Mouse (Mus musculus): ENCODE measurements around the gene Epha1. TPM values are rescaled to one million over a fixed set of nuclear protein-coding genes. Genes with fewer than 3 reads are reported as not detected.

Gene Epha1
- polyA plus RNA-seq, 1 experiment = not detected

- TF ChIP-seq POLR2A (IDR thresholded peaks at IDR 0.05; ENCODE audit: borderline replicate concordance, low read depth, low read length) (no peak), CTCF (IDR thresholded peaks at IDR 0.05; ENCODE audit: low read depth, low read length) (no peak)
Measured at GRCm38 (mm10) chr6:42330216-42330615, 42.9 kb downstream of the Epha1 start.

GRCm38 (mm10) chr6:42328757-42329156 lies 44.3 kb downstream of the Epha1 start:
- TF ChIP-seq POLR2A (IDR thresholded peaks at IDR 0.05; ENCODE audit: borderline replicate concordance, low read depth, low read length) = no peak
- H3K27ac ChIP-seq (ENCODE audit: insufficient read depth, low read depth, low read length) = no peak overlapping the region
- no peak overlapping the region for H3K4me3 ChIP-seq (ENCODE audit: insufficient read depth, low read length)
- H3K4me1 ChIP-seq (ENCODE audit: control insufficient read depth, insufficient read depth, low read length) = 0 out of 2 replicates have a peak, but pooled peaks cover 3% of the 10 kb centered on the region

More at GRCm38 (mm10) chr6:42330216-42330615, 42.9 kb downstream of the Epha1 start:
- H3K4me1 ChIP-seq (ENCODE audit: control insufficient read depth, insufficient read depth, low read length) = no peaks in the 10 kb centered on the region
- no peak overlapping the region for H3K27ac ChIP-seq (ENCODE audit: insufficient read depth, low read depth, low read length)
- H3K4me3 ChIP-seq (ENCODE audit: insufficient read depth, low read length) = no peak overlapping the region

GRCm38 (mm10) chr6:42326509-42326908 lies 46.6 kb downstream of the Epha1 start:
- TF ChIP-seq POLR2A (IDR thresholded peaks at IDR 0.05; ENCODE audit: borderline replicate concordance, low read depth, low read length) = no peak
- TF ChIP-seq CTCF (IDR thresholded peaks at IDR 0.05; ENCODE audit: low read depth, low read length) = no peak
- Histone ChIP-seq H3K4me3 (ENCODE audit: insufficient read depth, low read length) (no peak overlapping the region), H3K4me1 (ENCODE audit: control insufficient read depth, insufficient read depth, low read length) (0 out of 2 replicates have a peak, but pooled peaks cover 3% of the 10 kb centered on the region), H3K27ac (ENCODE audit: insufficient read depth, low read depth, low read length) (no peak overlapping the region)

GRCm38 (mm10) chr6:42325268-42325609 lies 47.8 kb downstream of the Epha1 start:
- peak overlapping the region; percentile 53 for H3K4me3 ChIP-seq (ENCODE audit: insufficient read depth, low read length)
- TF ChIP-seq POLR2A (IDR thresholded peaks at IDR 0.05; ENCODE audit: borderline replicate concordance, low read depth, low read length) = no peak
- peak; percentile 67 for TF ChIP-seq CTCF (IDR thresholded peaks at IDR 0.05; ENCODE audit: low read depth, low read length)
- no peak overlapping the region for H3K27ac ChIP-seq (ENCODE audit: insufficient read depth, low read depth, low read length)
- H3K4me1 ChIP-seq (ENCODE audit: control insufficient read depth, insufficient read depth, low read length) = 0 out of 2 replicates have a peak, but pooled peaks cover 3% of the 10 kb centered on the region

- TF ChIP-seq CTCF (IDR thresholded peaks at IDR 0.05; ENCODE audit: low read depth, low read length) (no peak), POLR2A (IDR thresholded peaks at IDR 0.05; ENCODE audit: borderline replicate concordance, low read depth, low read length) (no peak)
- H3K27ac ChIP-seq (ENCODE audit: insufficient read depth, low read depth, low read length) = no peak within 1 kb of the TSS
- 0 out of 2 replicates have a peak, but pooled peaks cover 3% of the 10 kb centered on the region for H3K4me1 ChIP-seq (ENCODE audit: control insufficient read depth, insufficient read depth, low read length)
- peak within 1 kb of the TSS; percentile 53 for H3K4me3 ChIP-seq (ENCODE audit: insufficient read depth, low read length)
Measured at GRCm38 (mm10) chr6:42324482-42325267, 48.4 kb downstream of the Epha1 start, which contains the start of gene Fam131b. Gene Fam131b (minus strand): TSS chr6:42324643.

- TF ChIP-seq POLR2A (IDR thresholded peaks at IDR 0.05; ENCODE audit: borderline replicate concordance, low read depth, low read length) (no peak), CTCF (IDR thresholded peaks at IDR 0.05; ENCODE audit: low read depth, low read length) (no peak)
- Histone ChIP-seq H3K4me1 (ENCODE audit: control insufficient read depth, insufficient read depth, low read length) (0 out of 2 replicates have a peak, but pooled peaks cover 3% of the 10 kb centered on the region), H3K27ac (ENCODE audit: insufficient read depth, low read depth, low read length) (no peak overlapping the region), H3K4me3 (ENCODE audit: insufficient read depth, low read length) (peak overlapping the region; percentile 53)
Measured at GRCm38 (mm10) chr6:42324067-42324481, 49.0 kb downstream of the Epha1 start.

GRCm38 (mm10) chr6:42323371-42324066 lies 49.5 kb downstream of the Epha1 start:
- Histone ChIP-seq H3K27ac (ENCODE audit: insufficient read depth, low read depth, low read length) (no peak overlapping the region), H3K4me3 (ENCODE audit: insufficient read depth, low read length) (no peak overlapping the region), H3K4me1 (ENCODE audit: control insufficient read depth, insufficient read depth, low read length) (0 out of 2 replicates have a peak, but pooled peaks cover 3% of the 10 kb centered on the region)
- no peak for TF ChIP-seq CTCF (IDR thresholded peaks at IDR 0.05; ENCODE audit: low read depth, low read length)
- TF ChIP-seq POLR2A (IDR thresholded peaks at IDR 0.05; ENCODE audit: borderline replicate concordance, low read depth, low read length) = no peak

- Histone ChIP-seq H3K4me1 (ENCODE audit: control insufficient read depth, insufficient read depth, low read length) (no peaks in the 10 kb centered on the region), H3K27ac (ENCODE audit: insufficient read depth, low read depth, low read length) (no peak overlapping the region), H3K4me3 (ENCODE audit: insufficient read depth, low read length) (no peak overlapping the region)
- TF ChIP-seq POLR2A (IDR thresholded peaks at IDR 0.05; ENCODE audit: borderline replicate concordance, low read depth, low read length) = no peak
- TF ChIP-seq CTCF (IDR thresholded peaks at IDR 0.05; ENCODE audit: low read depth, low read length) = no peak
Measured at GRCm38 (mm10) chr6:42318293-42318692, 54.8 kb downstream of the Epha1 start.

- peaks cover 9% of the 10 kb centered on the region for H3K4me1 ChIP-seq (ENCODE audit: control insufficient read depth, insufficient read depth, low read length)
Measured at GRCm38 (mm10) chr6:42310427-42311053, 62.5 kb downstream of the Epha1 start.

More at GRCm38 (mm10) chr6:42310427-42311053, 62.5 kb downstream of the Epha1 start:
- Histone ChIP-seq H3K4me3 (ENCODE audit: insufficient read depth, low read length) (no peak overlapping the region), H3K27ac (ENCODE audit: insufficient read depth, low read depth, low read length) (no peak overlapping the region)
- TF ChIP-seq CTCF (IDR thresholded peaks at IDR 0.05; ENCODE audit: low read depth, low read length) (no peak), POLR2A (IDR thresholded peaks at IDR 0.05; ENCODE audit: borderline replicate concordance, low read depth, low read length) (no peak)
